Mouse (Mus musculus): ENCODE measurements around the gene Sars2.

GRCm38 (mm10) chr7:28692545-28693320 is 49.1 kb upstream of the Sars2 start, which contains the start of gene Fbxo27:
- TF ChIP-seq CTCF (IDR thresholded peaks at IDR 0.05; ENCODE audit: insufficient read depth, low read depth, low read length), result no peak
- no peak for TF ChIP-seq POLR2A (IDR thresholded peaks at IDR 0.05; ENCODE audit: insufficient read depth, low read depth, low read length)

Measured in olfactory bulb, adult 2 months (tissue).